Mouse (Mus musculus): ENCODE data around the gene Kctd12. TPM values are rescaled to one million over a fixed set of nuclear protein-coding genes. Genes with fewer than 3 reads are reported as not detected.

Kctd12 gene
- total RNA-seq (2021): 10 to 100 TPM; 21.3 to 25.3 TPM
- long read RNA-seq, experiment 1, full-length matches to known transcripts: 2 of 2 reads
- long read RNA-seq, experiment 1, partial matches to known transcripts: 0 of 2 reads
- long read RNA-seq, experiment 1, other reads (novel, unspliced or antisense): 0 of 2 reads
- long read RNA-seq, experiment 2, partial matches to known transcripts: 0 of 1 reads
- long read RNA-seq, experiment 2, other reads (novel, unspliced or antisense): 1 of 1 reads

GRCm38 (mm10) chr14:102982627-102983540, at the start of gene Kctd12:
Kctd12 (minus strand) TSS chr14:102982637.
- DNase-seq: peak; percentile 93 to 96

- no peak for DNase-seq
Observed at GRCm38 (mm10) chr14:103029203-103029602, 46.8 kb upstream of the Kctd12 start.

GRCm38 (mm10) chr14:103020046-103020445, 37.6 kb upstream of the Kctd12 start:
- no peak for DNase-seq

GRCm38 (mm10) chr14:103017009-103017408, 34.6 kb upstream of the Kctd12 start:
- no peak for DNase-seq

GRCm38 (mm10) chr14:103012563-103013150, 30.2 kb upstream of the Kctd12 start:
- peak; percentile 66 to 77 for DNase-seq

- DNase-seq: peak in 1 of 2 experiments; percentile 21
Observed at GRCm38 (mm10) chr14:103011782-103012181, 29.3 kb upstream of the Kctd12 start.

- DNase-seq: no peak
Observed at GRCm38 (mm10) chr14:103007737-103008136, 25.3 kb upstream of the Kctd12 start.

- DNase-seq: peak; percentile 77 to 92
Observed at GRCm38 (mm10) chr14:102994662-102995561, 12.5 kb upstream of the Kctd12 start.

- DNase-seq: no peak
Observed at GRCm38 (mm10) chr14:102990765-102991164, 8.3 kb upstream of the Kctd12 start.

GRCm38 (mm10) chr14:102989866-102990265, 7.4 kb upstream of the Kctd12 start:
- DNase-seq: peak; percentile 40 to 55

GRCm38 (mm10) chr14:102989254-102989653, 6.8 kb upstream of the Kctd12 start:
- DNase-seq: no peak

GRCm38 (mm10) chr14:102987626-102988025, 5.2 kb upstream of the Kctd12 start:
- no peak for DNase-seq

- no peak for DNase-seq
Observed at GRCm38 (mm10) chr14:102983686-102984085, 1.2 kb upstream of the Kctd12 start.

- DNase-seq: peak in 1 of 2 experiments; percentile 83
Observed at GRCm38 (mm10) chr14:102982016-102982626, 316 bp downstream of the Kctd12 start.

- peak; percentile 76 to 78 for DNase-seq
Observed at GRCm38 (mm10) chr14:102981441-102982015, 909 bp downstream of the Kctd12 start.

- no peak for DNase-seq
Observed at GRCm38 (mm10) chr14:102980986-102981385, 1.5 kb downstream of the Kctd12 start.

GRCm38 (mm10) chr14:102980481-102980880, 2.0 kb downstream of the Kctd12 start:
- peak; percentile 49 to 52 for DNase-seq

- DNase-seq: peak in 1 of 2 experiments; percentile 30
Observed at GRCm38 (mm10) chr14:102979831-102980230, 2.6 kb downstream of the Kctd12 start.

- DNase-seq: peak in 1 of 2 experiments; percentile 70
Observed at GRCm38 (mm10) chr14:102975865-102976264, 6.6 kb downstream of the Kctd12 start.

GRCm38 (mm10) chr14:102968824-102969223, 13.6 kb downstream of the Kctd12 start:
- no peak for DNase-seq

GRCm38 (mm10) chr14:102966241-102966640, 16.2 kb downstream of the Kctd12 start:
- DNase-seq: no peak
